Mouse (Mus musculus) brown adipose tissue, adult 24 weeks (tissue): Measurements from ENCODE around the gene Gucy2c. TPM values are rescaled to one million over a fixed set of nuclear protein-coding genes. Genes with fewer than 3 reads are reported as not detected.

Experiments
- H3K27ac ChIP-seq: fragments of 200-500 bp; replicated peaks from 2 replicates; pipeline ENCODE4 v1.5.1; 2012; ENCODE audit warnings: low read depth, mild to moderate bottlenecking, low read length
- H3K4me1 ChIP-seq: fragments of 200-500 bp; 2 replicates; pipeline ENCODE4 v1.6.1; 2012; ENCODE audit warnings: low read length, mixed read lengths; ENCODE audit not compliant: control insufficient read depth, insufficient read depth, insufficient read length
- H3K4me3 ChIP-seq: fragments of 200-500 bp; 2 replicates; pipeline ENCODE4 v1.5.1; 2012; ENCODE audit warnings: low read depth, mild to moderate bottlenecking, low read length, moderate library complexity; ENCODE audit not compliant: insufficient read depth
- polyA plus RNA-seq: library from polyadenylated mRNA; stranded (reverse); fragments of >200 nt; gene quantifications from 2 replicates; pipeline ENCODE4 v1.2.4, GENCODE M21; 2012; ENCODE audit not compliant: missing spikeins, insufficient read depth, insufficient read length

The Gucy2c gene
- polyA plus RNA-seq, 1 experiment, result not detected

DNA sequence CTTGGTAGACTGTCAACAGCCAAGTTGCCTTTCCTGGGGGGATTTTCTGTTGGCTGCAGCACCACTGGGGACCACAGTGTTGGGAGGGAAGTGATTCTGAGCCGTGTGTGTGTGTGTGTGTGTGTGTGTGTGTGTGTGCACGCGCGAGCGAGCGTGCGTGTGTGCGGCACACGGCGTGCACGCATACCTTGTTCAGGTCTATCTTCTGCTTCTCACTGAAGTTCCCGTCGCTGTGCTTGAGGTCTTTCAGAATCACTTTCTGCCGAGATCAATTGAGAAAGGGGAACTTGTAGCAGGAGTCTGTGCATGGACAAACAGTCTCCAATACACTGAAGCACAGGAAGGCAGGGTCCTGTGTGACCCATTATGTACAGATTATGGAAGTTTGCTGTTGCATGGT lies 53.4 kb downstream of the Gucy2c start:
- Histone ChIP-seq H3K27ac (no peak overlapping the region), H3K4me3 (no peak overlapping the region), H3K4me1 (no peaks in the 10 kb centered on the region)

DNA sequence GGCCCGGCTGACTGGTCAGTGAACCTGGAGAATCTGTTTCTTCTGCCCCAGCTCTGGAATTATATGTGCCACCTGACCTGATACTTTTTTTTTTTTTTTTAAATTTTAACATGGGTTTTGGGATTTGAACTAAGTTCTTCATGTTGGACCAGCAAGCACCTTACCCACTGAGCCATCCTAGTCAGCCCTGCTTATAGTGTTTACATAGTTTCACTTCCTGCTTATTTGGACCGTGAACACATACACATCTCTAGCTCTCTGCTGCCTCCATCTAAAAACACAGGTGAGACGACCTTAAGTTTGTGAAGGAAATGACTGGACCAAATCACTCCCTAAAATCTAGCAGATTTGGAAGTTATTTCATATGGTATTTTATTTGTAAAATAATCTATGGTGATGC lies 58.4 kb downstream of the Gucy2c start:
- H3K4me3 ChIP-seq, result no peak overlapping the region
- H3K27ac ChIP-seq, result no peak overlapping the region
- H3K4me1 ChIP-seq, result no peaks in the 10 kb centered on the region

DNA sequence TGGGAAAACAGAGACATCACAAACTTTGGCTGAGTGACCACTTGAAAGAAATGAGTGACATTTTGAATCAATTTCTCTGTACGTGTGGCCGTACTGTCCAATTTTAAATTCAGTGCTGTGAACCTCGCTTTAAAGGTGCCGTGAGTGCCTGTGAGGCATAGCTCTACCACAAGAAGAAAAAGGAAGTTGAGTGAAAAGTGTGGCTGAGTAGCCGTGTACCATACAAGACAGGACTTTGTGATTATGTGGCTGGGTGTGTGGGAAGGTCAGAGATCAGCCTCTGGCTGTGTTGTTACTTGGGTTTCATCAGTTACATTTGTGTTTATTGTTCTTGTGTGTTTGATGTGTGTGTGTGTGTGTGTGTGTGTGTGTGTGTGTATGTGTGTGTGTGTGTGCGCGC lies 59.0 kb downstream of the Gucy2c start:
- Histone ChIP-seq H3K27ac (no peak overlapping the region), H3K4me3 (no peak overlapping the region), H3K4me1 (no peaks in the 10 kb centered on the region)

DNA sequence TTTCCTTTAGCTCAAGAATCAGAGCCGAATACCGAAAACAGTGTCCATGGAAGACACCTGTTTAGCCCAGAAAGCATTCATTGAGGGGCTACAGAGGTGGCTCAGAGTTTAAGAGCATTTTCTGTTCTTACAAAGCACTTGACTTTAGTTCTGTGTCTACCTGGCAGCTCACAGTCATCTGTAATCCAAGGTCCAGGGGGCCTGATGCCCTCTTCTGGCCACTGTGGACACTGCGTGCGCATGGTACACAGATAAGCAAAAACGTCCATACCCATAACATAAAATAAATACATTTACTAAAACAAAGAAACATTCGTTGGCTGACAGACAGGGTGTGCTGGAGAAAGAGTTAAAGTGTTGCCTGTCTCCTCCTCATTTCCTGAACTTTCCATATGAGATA lies 59.6 kb downstream of the Gucy2c start:
- Histone ChIP-seq H3K4me1 (no peaks in the 10 kb centered on the region), H3K4me3 (no peak overlapping the region), H3K27ac (no peak overlapping the region)

DNA sequence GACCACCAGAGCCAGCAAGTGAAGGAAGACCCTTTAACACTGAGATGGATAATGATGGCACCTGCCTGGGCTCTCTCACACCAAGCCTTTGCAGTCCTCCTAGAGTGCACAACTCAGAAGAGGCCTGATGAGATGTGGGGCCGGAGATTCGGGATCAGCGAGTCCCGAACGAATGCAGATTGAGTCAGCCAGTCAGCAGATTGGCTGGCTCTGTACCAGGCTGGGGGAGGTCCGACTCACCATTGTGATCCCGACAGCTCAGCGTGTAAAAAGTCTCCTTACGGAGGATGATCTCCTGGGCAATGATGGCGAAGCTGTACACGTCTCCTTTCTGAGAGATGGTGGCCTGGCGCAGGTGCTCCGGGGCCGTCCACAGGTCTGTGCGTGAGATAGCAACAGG lies 61.1 kb downstream of the Gucy2c start:
- Histone ChIP-seq H3K4me1 (no peaks in the 10 kb centered on the region), H3K27ac (no peak overlapping the region), H3K4me3 (no peak overlapping the region)

DNA sequence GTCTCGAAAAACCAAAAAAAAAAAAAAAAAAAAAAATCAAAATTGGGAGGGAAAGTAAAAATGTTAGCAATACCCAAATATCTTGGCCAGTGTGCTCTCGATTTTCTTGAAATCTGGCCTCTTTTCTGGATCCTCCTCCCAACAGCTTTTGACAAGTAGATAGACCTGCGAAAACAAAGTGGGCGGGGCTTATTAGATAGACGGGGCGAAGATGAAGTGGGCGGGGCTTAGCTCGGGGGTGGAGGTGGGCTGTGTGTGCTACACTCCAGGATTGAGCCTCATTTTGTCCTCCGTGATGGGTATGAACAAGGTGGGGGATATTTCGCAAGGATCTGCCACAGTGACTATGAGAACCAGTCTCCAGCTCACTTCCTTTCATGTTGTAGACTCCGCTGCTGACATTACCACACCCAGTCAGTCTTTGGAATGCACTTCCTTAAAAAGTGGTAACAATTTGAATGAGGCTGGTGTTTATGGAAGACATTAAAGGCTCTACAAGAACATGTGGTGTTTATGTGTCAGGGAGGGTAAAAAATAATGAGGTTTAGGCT lies 65.6 kb downstream of the Gucy2c start:
- Histone ChIP-seq H3K4me3 (no peak overlapping the region), H3K4me1 (no peaks in the 10 kb centered on the region), H3K27ac (no peak overlapping the region)

DNA sequence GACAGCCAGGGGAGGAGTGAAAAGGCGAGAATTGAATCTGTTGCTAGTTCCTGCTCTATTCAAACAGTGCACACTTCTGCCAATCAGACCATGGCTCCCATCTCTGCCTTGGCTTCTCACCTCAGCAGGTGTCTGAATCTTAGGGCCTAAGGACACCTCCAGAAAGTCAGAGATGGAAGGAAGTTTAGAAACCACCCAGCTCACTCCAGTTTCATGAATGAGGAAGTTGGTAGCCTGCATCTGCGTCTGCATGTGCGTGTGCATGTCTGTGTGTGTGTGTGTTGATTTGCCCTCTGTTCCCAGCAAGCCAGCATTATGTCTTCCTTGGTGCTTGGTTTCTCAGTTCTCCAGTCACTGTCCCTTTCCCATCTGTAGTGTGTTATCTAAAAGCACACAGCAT lies 67.5 kb downstream of the Gucy2c start:
- Histone ChIP-seq H3K4me1 (no peaks in the 10 kb centered on the region), H3K4me3 (no peak overlapping the region), H3K27ac (no peak overlapping the region)

DNA sequence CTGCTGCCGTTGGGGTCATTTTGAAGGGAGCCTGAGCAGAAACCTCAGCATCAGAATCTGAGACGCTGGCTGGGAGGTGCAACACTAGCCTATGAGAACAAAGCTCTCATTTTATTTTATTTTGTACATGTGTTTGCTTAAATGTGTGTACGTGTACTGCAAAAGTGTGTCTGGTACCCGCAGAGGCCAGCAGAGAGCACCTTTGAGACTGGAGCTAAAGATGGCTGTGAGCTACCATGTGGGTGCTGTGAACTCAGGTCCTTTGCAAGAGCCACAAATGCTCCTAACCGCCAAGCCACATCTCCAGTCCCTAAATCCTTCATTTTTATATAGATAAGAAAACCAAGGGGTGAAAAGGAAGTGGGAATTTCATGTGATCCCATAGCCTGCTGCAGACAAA lies 71.2 kb downstream of the Gucy2c start:
- Histone ChIP-seq H3K27ac (no peak overlapping the region), H3K4me3 (no peak overlapping the region), H3K4me1 (no peaks in the 10 kb centered on the region)

DNA sequence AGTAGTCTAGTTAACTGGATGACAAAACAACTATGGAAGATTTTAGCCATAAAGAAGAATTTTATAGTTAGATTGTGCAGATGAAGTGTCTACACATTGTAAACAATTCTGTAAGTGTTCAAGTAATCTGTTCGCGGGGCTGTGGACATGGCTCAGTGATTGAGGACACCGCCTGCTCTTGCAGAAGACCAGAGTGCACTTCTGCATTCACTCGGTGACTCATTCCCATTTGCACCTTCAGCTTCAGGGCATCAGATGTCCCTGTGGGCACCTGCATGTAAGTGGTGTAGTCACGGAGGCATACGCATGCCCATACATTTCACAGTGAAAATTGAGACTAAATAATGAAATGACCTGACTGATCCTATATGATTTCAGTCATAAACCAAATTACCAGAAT lies 73.0 kb downstream of the Gucy2c start:
- no peak overlapping the region for H3K27ac ChIP-seq
- no peaks in the 10 kb centered on the region for H3K4me1 ChIP-seq
- no peak overlapping the region for H3K4me3 ChIP-seq

DNA sequence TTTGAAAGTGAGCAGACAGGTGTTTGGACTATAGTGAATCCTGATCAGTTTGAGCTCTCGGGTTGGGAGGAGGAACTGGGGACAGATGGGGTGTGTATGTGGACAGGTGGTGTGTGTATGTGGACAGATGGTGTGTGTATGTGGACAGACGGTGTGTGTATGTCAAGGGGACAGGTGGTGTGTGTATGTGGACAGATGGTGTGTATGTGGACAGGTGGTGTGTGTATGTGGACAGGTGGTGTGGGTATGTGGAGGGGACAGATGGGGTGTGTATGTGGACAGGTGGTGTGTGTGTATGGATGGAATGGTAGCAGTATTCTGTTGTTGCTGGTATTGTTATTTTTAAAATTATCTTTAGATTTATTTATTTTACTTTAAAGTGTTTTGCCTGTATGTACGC lies 79.7 kb downstream of the Gucy2c start:
- Histone ChIP-seq H3K27ac (no peak overlapping the region), H3K4me1 (no peaks in the 10 kb centered on the region), H3K4me3 (no peak overlapping the region)

DNA sequence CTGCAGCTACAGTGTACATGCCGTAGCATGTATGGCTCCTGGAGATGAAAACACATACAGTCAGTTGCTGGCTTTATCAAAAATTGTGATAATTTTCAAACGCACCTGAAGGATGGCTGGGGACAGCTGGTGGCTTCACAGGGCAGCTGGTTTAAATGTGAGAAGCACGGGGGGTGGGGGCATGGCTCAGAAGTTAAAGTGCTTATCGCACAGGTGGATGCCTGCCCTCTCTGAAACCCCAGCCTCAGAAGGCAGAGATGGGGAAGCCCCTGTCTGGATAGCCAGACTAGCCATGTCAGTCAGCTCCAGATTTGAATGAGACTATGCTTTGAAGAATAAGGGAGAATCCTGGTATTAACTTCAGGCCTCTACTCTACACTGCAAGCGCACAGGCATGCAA lies 80.4 kb downstream of the Gucy2c start:
- no peak overlapping the region for H3K27ac ChIP-seq
- no peak overlapping the region for H3K4me3 ChIP-seq
- H3K4me1 ChIP-seq, result no peaks in the 10 kb centered on the region

DNA sequence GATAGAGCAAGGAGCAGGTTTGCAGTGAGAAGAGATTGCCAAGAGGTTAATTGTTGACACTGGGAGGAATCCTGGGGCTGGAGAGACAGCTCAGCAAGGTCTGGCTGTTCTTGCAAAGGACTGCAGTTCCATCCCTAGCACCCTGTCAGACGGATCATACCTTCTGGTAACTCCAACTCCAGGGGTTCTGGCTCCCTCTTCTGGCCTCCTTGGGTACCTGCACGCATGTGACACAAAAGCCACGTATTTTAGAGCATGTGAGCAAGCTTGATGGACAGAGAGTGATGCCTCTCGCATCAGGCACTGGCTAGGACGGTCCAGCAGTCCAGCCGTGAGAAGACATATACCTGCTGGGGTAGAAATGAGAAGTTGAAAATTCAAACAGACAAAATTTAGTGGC lies 90.3 kb downstream of the Gucy2c start:
- Histone ChIP-seq H3K4me3 (no peak overlapping the region), H3K27ac (no peak overlapping the region), H3K4me1 (no peaks in the 10 kb centered on the region)

DNA sequence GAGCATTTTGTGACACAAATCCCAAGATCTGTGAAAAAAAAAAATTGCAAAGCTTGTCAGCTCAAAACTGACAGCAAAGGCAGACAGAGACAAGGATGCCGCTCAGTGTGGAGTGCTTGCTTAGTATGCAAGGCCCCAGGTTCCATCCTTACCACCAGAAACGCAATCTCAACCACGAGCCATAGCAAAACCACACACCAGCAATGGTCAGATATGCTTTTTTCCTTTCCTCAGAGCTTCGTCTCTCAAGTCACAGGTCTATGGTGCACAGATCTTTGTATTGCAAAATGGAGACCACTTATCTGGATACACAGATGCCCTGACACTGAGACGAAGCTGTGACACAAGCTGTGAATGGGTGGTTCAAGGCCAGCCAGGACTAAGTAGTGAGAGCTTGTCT lies 91.0 kb downstream of the Gucy2c start:
- Histone ChIP-seq H3K4me1 (peaks cover 2% of the 10 kb centered on the region; the same call in 1 of the 2 replicates), H3K27ac (peak overlapping the region; percentile 20), H3K4me3 (no peak overlapping the region)

DNA sequence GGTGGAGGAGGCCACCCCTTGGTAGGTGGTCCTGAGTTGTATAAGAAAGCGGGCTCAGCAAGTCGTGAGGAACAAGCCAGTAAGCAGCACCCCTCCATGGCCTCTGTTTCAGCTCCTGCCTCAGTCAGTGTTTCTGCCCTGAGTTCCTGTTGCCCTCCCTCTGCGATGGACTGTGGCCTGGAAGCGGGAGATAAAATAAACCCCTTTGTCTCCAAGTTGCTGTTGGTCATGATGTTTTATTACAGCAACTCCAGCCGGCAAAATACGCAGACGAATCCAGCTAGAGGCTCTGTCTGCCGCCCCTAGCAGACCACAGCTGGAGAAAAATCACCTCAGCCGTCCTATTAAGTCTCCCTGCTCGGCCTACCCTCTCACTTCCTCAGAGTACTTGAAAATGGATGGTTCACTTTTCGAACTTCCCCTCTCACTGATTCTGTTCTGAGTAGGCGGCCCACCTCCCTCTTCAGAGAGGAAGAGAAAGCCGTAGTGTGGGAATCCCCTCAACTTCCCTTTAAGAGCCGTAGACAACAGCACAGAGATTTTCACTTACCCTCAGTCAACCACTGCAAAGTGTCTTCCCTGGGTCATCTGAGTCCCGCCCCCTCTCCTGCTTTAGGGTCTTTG lies 91.7 kb downstream of the Gucy2c start:
- no peak overlapping the region for H3K4me3 ChIP-seq
- H3K27ac ChIP-seq, result peak overlapping the region; percentile 66
- peaks cover 3% of the 10 kb centered on the region; the same call in 1 of the 2 replicates for H3K4me1 ChIP-seq

DNA sequence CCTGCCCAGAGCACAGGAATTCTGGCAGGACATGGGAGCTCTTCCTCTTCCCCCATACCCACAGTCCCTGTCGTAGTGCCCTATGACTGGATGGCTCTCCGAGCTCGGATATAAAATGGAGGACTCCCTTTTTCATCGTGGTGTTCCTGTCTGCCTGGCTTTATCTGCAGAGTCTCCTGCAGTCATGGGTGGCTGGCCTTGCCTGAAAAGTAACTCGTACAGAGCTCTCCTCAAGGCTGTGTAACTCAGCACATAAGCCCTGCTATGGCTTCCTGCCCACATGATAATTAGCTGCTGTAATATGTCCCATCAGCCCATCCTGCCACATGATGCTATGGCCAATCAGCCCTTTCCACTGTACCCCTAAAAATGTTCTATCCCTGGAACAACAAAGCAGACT lies 96.1 kb downstream of the Gucy2c start:
- H3K4me3 ChIP-seq, result no peak overlapping the region

More for the DNA sequence above, 96.1 kb downstream of the Gucy2c start:
- H3K27ac ChIP-seq, result no peak overlapping the region
- peaks cover 5% of the 10 kb centered on the region; the same call in 1 of the 2 replicates for H3K4me1 ChIP-seq
